Mouse (Mus musculus): ENCODE results near the gene Ear10. TPM values are rescaled to one million over a fixed set of nuclear protein-coding genes. Genes with fewer than 3 reads are reported as not detected.
"Not testable (repeated sequence)": the region's sequence is repeated elsewhere in the genome, so short reads cannot be mapped to it uniquely, and the experiment has no call there.

Gene Ear10
- total RNA-seq (2021), result not detected
- long read RNA-seq, experiment 1, result 0 reads
- long read RNA-seq, experiment 2, result 0 reads

DNA sequence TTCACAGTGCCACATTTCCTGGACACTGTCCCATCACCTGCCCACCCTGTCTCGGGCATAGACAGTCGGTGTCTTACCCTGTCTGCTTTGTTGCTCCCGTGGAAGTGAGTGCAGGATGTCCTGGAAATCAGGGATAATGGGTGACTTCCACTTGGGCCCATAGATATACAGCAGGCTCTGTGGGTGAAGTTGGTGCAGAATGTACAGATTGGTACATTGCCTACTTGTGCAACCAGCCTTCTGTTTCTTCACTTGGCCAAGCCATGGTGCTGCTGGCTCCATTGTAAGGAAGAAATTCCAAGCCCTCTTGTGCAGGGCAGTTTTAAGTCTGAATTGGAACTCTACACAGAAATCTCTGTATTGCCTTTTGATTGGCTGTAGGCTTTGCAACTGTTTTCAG, at the start of gene Ear10:
Gene Ear10 (minus strand): TSS at position 101 of the 400 bp plus-strand sequence.
- not testable (repeated sequence) for DNase-seq

DNA sequence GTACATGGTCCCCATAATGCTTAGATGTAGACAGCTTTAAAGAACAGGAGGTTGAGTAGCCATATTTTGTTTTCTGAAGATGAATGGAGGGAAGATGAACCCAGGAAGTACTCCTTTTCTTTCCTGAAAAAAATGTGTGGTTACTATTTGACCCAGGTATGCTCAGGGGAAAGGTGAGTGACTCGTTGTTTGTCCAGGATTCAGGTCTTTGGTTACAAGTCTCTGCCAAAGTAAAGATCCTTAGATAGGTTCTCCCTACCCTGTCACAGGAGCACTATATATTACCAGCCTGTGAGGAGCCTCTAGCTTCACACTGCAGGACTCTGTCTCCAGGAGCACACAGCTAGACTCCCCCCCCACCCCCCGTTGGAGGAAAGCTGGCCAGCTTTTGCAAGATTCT, 33.4 kb upstream of the Ear10 start, which contains the start of gene Ang5:
Gene Ang5 (plus strand): TSS at position 301 of the 400 bp plus-strand sequence.
- not testable (repeated sequence) for DNase-seq

DNA sequence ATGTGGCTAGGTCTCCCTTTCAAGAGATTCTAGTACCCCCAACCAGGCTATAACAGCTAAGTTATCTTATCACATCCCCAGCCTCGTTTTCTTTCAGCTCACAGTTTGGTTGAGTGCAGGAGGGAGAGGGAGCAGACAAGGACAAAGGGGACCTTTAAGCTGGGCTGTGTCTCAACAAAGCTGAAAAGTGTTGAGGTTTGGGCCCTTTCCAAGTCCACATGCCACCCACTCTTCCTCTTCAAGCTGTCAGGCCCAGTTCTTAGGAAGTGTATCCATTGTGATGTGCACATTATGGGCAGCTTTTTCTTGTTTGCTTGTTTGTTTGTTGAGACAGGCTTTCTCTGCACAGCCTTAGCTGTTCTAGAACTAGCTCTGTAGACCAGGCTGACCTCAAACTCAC, 31.7 kb upstream of the Ear10 start:
- not testable (repeated sequence) for DNase-seq

DNA sequence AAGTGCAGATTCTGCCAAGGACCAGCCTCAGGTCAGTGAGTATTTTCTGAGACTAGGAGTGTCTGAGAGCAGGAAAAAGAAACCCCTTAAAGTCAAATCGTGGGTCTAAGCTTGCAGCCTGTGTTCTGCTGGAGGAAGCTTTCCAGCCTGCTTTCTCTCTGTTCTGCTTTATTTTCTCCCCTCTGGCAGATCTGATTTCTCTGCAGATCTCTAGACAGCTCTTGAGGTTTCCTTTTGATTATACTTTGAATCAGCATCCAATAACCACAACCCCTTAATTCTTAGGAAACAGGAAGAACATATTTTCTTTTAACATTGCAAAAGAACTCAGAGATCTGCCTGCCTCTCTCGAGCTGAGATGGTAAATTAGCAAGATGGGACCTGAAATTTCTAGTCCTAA, 30.0 kb upstream of the Ear10 start:
- not testable (repeated sequence) for DNase-seq

DNA sequence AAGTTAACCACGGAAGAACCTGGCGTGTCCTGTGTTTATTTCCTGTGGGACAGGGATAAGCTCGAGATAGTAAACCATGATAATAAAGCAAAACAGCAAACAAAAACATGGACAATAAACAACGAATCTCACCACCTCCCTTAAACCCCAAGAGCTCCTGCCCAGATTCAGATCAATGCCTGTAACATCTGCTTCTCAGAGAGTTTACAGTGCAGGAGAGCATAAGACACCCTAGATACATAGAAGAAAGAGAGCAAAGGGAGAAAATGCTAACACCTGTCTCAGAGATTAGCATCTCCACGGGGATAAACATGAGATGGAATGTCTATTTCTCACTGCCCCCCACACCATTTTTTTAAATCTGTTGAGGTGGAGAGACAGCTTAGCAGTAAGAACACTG, 10.0 kb upstream of the Ear10 start:
- DNase-seq, result not testable (repeated sequence)

DNA sequence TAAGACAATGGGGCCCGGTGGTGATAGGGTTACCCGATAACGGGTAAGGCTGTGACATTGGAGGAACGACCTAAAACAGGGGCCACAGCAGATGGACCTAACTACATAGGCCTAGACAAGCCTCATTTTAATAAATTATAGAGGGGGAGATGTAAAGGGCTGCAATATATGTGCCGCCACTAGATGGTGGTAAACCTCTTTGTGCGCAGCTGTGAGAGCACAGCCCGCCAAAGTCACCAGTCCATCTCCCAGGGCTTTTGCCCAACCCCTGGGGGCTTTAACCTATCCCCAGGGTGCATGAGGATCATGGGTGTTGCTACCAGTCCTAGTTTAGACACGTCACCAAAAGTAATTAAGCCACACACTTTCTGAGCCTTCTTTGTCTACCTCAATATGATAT, 9.6 kb upstream of the Ear10 start:
- DNase-seq, result peak; percentile 43

DNA sequence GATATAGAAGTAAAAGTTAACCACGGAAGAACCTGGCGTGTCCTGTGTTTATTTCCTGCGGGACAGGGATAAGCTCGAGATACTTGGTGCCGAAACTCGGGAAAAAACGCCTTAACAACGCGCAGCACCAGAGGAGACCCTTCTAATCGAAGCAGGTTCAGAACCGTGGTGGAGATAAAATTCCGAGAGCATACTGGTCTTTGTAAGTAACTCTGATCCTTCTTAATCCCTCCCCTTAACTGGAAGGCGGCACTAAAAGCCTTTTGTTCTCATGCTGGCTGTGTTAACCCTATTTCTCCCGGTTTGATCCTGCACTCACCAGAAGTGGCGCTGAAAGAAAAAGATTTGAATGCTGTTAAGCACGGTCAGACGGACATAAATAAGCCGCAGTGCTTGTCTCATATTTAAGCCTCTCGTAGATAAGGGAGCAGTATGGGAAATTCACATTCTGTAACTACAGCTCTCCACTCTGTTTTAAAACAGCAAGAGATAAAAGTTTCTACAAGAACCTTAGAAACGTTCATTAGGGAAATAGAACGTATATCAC, 2.1 kb upstream of the Ear10 start:
- DNase-seq, result peak; percentile 2

DNA sequence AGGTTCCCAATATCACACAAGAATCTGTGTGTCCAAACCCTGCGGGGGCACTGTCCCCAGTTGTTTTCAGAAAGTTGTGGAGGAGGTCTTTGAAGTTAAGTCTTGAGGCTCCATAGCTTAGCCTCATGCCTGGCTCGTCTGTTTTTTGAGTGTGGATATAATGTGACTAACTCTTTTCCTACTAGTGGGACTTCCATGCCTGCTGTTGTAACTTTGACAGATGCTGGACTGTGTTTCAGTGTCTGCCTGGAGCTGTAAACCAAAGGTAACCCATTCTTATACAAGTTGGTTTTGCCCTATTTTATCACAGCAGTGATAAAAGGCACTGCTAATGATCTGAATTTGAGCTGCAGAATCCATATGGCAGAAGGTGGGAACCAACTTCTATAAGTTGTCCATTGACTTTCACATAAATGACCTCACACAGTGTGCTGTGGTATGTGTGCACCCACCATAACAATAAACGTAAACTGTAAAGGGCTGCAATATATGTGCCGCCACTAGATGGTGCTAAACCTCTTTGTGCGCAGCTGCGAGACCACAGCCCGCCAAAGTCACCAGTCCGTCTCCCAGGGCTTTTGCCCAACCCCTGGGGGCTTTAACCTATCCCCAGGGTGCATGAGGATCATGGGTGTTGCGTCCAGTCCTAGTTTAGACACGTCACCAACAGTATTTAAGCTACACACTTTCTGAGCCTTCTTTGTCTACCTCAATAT, 1.5 kb upstream of the Ear10 start, which contains the start of gene Gm8113:
Gene Gm8113 (plus strand): TSS at position 703 of the 716 bp plus-strand sequence.
- peak; percentile 68 for DNase-seq

DNA sequence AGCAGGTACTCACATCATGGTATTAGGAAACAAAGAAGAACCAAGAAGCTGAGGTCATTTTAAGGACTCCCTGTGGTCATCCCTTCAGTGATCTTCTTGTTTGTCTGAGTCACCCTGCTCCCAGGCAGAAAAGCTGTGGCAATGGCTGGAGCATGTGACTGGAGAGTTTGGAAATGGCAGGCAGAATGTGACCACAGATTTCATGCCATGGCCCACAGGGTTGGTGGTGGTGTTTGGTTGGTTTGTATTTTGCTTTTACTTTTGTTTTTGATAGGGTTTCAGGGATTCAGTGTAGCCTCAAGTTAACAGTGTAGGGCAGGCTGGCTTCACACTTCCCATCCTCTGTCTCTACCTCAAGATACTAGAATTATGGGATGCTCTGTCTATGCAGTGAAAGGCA, 5.1 kb downstream of the Ear10 start:
- not testable (repeated sequence) for DNase-seq

DNA sequence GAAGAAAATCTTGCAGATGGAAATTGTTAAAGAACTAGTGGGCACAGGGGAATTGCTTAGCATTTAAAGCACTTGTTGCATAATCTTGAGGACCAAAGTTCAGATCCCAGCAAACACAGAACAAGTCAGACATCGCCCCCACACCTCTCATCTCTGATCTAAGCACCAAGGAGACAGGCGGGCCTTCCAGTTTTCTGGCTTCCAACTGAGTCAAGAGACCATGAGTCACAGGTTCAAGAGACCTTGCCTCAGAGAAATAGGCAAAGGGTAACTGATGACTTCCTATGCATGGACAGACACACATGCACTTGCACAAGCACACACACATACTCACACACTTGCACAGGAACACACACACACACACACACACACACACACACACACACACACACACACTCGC, 24.8 kb downstream of the Ear10 start:
- not testable (repeated sequence) for DNase-seq

DNA sequence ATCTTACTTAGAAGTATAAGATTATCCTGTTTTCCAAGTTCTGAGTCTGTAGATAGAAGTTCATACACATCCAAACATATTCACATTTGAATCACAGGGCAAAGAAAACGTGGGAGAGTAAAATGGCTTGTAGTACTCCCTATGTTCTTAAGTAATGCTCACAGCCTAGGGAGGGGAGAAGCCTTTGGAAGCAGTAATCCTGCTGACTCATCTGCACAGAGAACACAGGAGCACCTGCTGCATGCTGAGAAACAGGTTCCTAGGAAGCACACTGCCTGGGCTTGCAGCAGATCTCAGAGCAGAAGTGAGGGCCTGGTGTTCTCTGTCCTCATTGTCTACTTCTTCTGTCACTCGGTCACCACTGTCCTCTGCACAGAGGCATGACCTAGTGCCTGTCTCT, 28.0 kb downstream of the Ear10 start:
- not testable (repeated sequence) for DNase-seq

DNA sequence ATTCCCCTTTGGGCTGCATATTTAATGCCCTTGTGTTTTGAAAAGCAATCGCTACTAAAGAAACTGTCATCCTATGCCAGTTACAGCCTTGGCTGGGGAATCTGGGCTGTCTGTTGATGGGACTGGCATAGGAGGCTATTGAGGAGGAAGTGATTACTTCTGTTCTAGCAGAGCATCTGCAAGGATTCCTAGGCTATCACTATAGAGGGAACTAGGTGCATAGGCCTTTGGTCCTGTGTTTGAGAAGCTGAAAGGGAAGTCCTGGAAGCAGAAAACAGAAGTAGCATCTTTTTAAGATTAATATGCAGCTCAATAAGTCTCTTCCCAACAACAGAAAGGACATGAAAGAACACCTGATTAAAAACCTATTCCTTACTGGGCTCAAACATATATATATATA, 32.1 kb downstream of the Ear10 start:
- not testable (repeated sequence) for DNase-seq

DNA sequence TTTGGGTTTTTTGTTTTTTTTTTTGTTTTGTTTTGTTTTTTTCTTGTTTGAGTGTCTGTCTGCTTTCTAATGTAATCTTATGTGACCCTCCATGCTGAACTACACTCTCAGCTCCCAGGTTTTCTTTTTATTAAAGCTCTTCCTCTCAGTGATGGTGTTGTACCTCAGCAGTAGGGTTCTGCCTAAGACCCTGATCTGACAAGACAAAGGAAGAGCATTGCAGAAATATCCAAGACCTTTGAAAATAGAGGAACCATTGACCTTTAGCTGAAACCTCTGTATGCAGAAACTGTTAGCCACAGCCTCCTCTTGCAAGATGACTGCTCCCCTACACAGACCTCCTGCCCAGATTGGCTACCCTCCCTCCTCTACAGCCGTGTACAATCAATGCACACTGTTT, 37.1 kb downstream of the Ear10 start:
- not testable (repeated sequence) for DNase-seq

DNA sequence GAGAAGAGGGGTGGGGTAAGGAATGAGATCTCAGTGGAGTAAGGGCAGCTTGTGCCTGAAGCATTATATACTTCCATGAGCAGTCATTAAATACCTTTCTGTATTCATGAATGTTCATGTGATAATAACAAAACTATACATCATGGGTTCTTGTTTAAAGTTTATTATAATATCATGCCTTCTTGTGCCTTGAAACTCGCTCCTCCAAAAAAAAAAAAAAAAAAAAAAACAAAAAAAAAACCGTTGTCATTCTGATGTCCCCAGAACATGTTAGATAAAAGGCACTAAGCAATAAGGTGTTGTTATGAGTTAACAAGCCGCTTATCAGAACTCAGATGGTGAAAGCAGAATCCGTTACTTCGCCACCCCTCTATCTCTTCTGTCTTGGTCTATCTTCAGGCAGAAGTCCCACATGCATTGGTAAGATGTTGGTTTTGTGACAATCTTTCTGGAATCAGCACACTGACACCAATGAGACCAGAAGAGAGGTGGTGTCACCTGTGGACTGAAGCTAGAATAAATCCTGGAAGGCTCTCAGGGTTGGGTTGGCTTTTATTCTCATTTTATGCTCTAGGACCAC, 43.3 kb downstream of the Ear10 start:
- DNase-seq, result not testable (repeated sequence)

DNA sequence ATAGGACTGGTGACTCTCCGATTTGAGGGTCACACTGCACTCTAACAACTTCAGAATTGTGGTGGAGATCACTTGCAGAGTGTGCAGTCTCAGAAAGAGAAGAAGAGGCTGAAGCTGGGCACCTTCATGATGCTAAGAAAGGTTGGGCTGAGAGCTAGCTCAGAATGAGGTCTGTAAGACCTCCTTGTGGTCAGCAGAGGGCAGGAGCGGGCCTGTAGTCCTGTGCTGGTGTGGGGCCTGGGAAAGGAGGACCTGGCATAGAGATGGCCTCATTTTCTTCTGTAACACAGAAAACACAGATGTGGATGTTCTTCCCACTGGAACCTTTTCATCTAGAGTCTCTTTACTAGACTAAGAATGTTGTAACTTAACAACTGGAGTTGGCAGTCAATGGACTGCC, 45.6 kb downstream of the Ear10 start:
- DNase-seq, result not testable (repeated sequence)

DNA sequence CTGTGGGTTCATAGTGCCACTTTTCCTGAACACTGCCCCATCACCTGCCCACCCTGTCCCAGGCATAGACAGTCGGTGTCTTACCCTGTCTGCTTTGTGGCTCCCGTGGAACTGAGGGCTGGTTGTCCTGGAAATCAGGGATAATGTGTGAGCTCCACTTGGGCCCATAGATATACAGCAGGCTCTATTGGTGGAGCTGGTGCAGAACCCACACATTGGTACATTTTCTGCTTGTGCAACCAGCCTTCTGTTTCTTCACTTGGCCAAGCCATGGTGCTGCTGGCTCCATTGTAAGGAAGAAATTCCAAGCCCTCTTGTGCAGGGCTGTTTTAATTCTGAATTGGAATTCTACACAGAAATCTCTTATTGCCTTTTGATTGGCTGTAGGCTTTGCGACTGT, 47.9 kb downstream of the Ear10 start, which contains the start of gene Ear1:
Gene Ear1 (minus strand): TSS at position 101 of the 400 bp plus-strand sequence.
- not testable (repeated sequence) for DNase-seq

DNA sequence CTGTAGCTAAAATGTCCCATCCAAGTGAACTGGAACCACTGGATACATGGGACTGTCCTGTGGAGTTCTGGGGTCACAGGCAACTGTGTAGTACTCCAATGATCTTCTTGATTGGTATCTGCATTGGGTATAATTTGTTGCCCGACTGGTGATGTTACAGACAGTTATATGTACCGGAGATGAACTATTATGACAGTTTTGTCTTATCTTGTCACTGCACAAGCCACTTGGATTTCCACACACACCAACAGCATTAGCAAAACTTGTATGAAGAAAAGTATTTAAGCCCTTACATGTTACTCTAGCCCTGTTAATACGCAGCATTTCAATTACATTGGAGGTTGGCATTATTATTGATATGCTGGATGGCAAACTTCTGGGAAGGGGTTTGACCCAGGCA, 48.5 kb downstream of the Ear10 start:
- not testable (repeated sequence) for DNase-seq

Other genes starting within 250 kb of the Ear10 start
- gene Gm8165, start 246.4 kb downstream of the Ear10 start, total RNA-seq (2021), result not detected
- 1 to 10 TPM; 1.0 to 1.7 TPM for gene Gm7324, start 225.7 kb downstream of the Ear10 start, total RNA-seq (2021)
- gene Gm16506, start 196.1 kb downstream of the Ear10 start, total RNA-seq (2021), result not detected
- gene Gm6526, start 175.7 kb downstream of the Ear10 start, total RNA-seq (2021), result not detected
- gene Gm8180, start 138.8 kb downstream of the Ear10 start, total RNA-seq (2021), result not detected
- 1 to 10 TPM in 1 of 2 experiments, under 1 TPM in 1; 0.81 to 3.0 TPM for gene Ear1, start 48.0 kb downstream of the Ear10 start, total RNA-seq (2021)
- 1 to 10 TPM; 1.6 to 4.7 TPM for gene Gm8113, start 1.8 kb upstream of the Ear10 start, total RNA-seq (2021)
- gene Ang5, start 33.5 kb upstream of the Ear10 start, total RNA-seq (2021), result not detected
- not detected for gene Ang6, start 78.7 kb upstream of the Ear10 start, total RNA-seq (2021)
- gene Ear2, start 179.1 kb upstream of the Ear10 start, total RNA-seq (2021), result 1 to 10 TPM; 4.2 to 4.9 TPM
- not detected for gene Gm3327, start 200.3 kb upstream of the Ear10 start, total RNA-seq (2021)

All from adrenal gland, postnatal 10 days (tissue).